Mouse (Mus musculus) heart, postnatal 4 days (tissue): Measurements from ENCODE around the gene Olfr470. TPM values are rescaled to one million over a fixed set of nuclear protein-coding genes. Genes with fewer than 3 reads are reported as not detected.
"Not testable (repeated sequence)": the region's sequence is repeated elsewhere in the genome, so short reads cannot be mapped to it uniquely, and the experiment has no call there.

Experiments used
- DNase-seq: peaks from one replicate; pipeline ENCODE4 v3.0.0; 2021
- total RNA-seq, 2 experiments: library from RNA; stranded (reverse); gene quantifications; 2 replicates each; pipeline ENCODE4 v1.2.3; 2021

Olfr470 gene
- total RNA-seq = not detected

DNA sequence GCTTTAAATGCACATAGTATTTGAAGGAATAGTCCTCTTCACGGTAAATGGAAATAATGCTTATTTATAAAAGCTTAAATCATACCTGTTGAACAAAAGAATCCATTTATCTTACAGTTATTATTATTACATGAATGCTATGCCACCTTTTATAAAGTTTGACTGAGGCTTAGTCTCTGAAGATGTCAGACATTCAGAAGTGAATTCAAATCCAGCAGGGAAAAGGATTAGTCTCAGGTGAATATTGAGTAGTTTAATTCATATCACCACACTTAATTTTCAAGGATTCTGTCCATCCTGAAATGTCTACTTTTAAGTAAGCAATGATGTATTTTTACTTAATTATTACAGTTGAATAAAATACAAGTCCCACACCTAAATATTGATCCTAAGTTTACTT, at the start of gene Olfr470:
TSS of gene Olfr470 (minus strand) at position 101 of the 400 bp plus-strand sequence.
- not testable (repeated sequence) for DNase-seq

GRCm38 (mm10) chr7:107841719-107842118, 5.6 kb downstream of the Olfr470 start:
- DNase-seq = no peak

DNA sequence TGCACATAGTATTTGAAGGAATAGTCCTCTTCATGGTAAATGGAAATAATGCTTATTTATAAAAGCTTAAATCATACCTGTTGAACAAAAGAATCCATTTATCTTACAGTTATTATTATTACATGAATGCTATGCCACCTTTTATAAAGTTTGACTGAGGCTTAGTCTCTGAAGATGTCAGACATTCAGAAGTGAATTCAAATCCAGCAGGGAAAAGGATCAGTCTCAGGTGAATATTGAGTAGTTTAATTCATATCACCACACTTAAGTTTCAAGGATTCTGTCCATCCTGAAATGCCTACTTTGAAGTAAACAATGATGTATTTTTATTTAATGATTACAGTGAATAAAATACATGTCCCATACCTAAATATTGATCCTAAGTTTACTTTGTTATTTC, 21.8 kb downstream of the Olfr470 start, which contains the start of gene Olfr469:
TSS of gene Olfr469 (minus strand) at position 101 of the 400 bp plus-strand sequence.
- DNase-seq = not testable (repeated sequence)

DNA sequence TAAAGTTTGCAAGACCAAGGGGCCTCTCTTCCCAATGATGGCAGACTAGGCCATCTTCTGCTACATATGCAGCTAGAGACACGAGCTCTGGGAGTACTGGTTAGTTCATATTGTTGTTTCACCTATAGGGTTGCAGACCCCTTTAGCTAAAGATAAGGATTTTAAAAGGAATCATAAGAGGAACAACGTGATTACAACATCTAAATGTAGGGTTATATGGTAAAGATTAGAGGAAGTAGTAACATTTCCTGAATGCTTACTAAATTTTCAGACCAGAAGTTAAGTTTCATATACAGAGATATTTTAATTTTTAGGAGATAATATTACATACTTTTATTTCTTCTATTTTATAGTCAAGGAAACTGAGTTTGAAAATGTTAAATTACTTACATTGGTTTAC, 23.4 kb downstream of the Olfr470 start:
- DNase-seq = not testable (repeated sequence)

DNA sequence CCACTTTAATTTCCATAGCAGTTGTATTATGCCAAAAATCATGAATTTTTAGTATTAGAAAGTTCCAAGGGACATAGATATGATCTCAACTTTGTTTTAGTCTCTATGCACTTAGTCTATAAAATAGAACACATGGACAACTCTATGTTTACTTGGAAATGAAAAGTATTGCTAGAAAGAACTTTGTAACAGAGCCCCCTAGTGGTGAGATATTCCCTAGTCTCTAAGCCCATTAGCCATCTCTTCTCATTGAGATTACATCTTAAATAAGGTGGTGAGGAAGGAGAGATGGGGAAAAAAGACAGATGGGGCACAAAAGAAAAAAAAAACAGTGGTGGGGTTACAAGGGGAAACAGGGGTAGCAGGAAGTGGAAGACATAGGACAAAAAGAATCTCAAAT, 27.8 kb downstream of the Olfr470 start:
- no peak for DNase-seq

DNA sequence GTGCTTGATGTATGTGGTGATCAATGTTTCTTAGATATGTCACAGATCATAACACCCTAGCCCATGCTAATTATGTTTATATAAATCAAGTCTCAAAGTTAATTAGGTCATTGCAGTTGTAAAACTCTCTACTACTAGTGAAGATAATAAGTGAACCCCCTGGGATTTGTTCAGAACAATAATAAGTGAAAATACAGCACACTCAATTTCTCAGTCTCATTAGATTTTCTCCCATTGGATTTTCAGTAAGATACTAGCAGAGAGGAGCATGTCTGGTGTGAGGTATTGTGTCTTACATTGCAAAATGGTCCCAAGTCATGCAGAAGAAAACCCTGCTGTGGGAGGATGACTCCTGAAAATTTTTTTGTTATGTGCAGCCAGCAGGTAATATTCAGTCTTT, 35.3 kb downstream of the Olfr470 start, which contains the start of gene Olfr467:
TSS of gene Olfr467 (plus strand) at position 301 of the 400 bp plus-strand sequence.
- no peak for DNase-seq

DNA sequence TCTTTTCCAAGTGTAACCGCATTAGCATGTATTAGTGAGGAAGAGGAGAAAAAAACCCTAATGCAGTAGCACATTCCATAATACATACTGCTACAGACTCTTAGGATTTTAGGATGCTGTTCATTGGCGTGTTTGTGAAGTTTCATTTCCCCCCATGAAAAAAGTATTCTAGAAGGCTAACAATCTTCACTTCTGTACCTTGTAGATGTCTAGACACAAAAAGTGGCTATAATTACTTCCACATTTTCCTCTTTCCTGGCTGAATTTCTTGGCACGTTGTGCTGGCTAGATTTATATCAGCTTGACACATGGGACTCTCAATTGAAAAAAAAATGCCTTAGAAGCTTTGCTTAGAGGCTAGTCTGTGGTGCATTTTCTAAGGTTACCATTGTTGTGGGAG, 45.2 kb downstream of the Olfr470 start:
- no peak for DNase-seq

- no peak for DNase-seq
These were observed 46.2 kb downstream of the Olfr470 start, which contains the start of gene Ovch2 for GRCm38 (mm10) chr7:107801108-107801507. Gene Ovch2, minus strand, starts transcription at chr7:107801208.

DNA sequence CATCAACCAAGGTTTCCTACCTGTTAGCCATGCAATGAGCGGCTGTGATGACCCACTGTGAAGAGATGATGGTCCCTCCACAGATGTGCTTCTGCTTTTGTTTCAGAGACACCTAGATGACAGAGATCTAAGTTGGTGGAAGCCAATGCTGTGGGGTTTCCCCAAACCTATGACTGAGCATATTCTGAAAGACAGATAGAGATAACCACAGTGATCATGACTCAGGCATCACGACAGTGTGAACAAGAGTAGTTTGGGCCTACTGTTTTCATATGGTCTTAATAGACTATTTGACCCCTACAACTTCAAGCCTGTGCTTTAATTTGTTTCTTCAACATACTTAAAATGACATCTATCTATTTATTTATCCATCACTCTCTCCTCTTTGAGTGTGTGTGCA, 50.8 kb downstream of the Olfr470 start:
- DNase-seq = no peak

Other genes starting within 250 kb of the Olfr470 start
- not detected for gene 5330417H12Rik, start 222.3 kb downstream of the Olfr470 start, total RNA-seq
- under 1 TPM in 1 of 2 experiments, not detected in 1; 0.24 TPM for gene Cyb5r2, start 89.5 kb downstream of the Olfr470 start, total RNA-seq
- gene Ovch2, start 46.3 kb downstream of the Olfr470 start, total RNA-seq = not detected
- not detected for gene Olfr467, start 35.2 kb downstream of the Olfr470 start, total RNA-seq
- gene Olfr469, start 21.9 kb downstream of the Olfr470 start, total RNA-seq = not detected
- under 1 TPM in 1 of 2 experiments, not detected in 1; 0.07 TPM for gene Olfr472, start 50.4 kb upstream of the Olfr470 start, total RNA-seq
- not detected for gene Olfr473, start 83.0 kb upstream of the Olfr470 start, total RNA-seq
- not detected for gene Olfr474, start 107.2 kb upstream of the Olfr470 start, total RNA-seq
- not detected for gene Olfr476, start 117.3 kb upstream of the Olfr470 start, total RNA-seq
- gene Olfr477, start 139.2 kb upstream of the Olfr470 start, total RNA-seq = not detected
- not detected for gene Olfr478, start 186.5 kb upstream of the Olfr470 start, total RNA-seq
- not detected for gene Olfr479, start 203.2 kb upstream of the Olfr470 start, total RNA-seq
- gene Olfr480, start 219.9 kb upstream of the Olfr470 start, total RNA-seq = not detected
- not detected for gene Olfr481, start 232.4 kb upstream of the Olfr470 start, total RNA-seq